Mouse (Mus musculus) kidney, adult 11 months (tissue): ENCODE measurements around the gene Cldn4.
"Not testable (repeated sequence)": the region's sequence is repeated elsewhere in the genome, so short reads cannot be mapped to it uniquely, and the experiment has no call there.

Experiments
- DNase-seq: peaks from one replicate; pipeline ENCODE4 v3.0.0; 2022

The Cldn4 gene

GRCm38 (mm10) chr5:134963546-134963945 is 16.8 kb upstream of the Cldn4 start:
- DNase-seq: no peak

GRCm38 (mm10) chr5:134961519-134961918 is 14.8 kb upstream of the Cldn4 start:
- no peak for DNase-seq

GRCm38 (mm10) chr5:134960430-134960829 is 13.7 kb upstream of the Cldn4 start:
- DNase-seq: no peak

- DNase-seq: no peak
Measured at GRCm38 (mm10) chr5:134959114-134959513, 12.4 kb upstream of the Cldn4 start.

- no peak for DNase-seq
Measured at GRCm38 (mm10) chr5:134955491-134955890, 8.8 kb upstream of the Cldn4 start.

- DNase-seq: no peak
Measured at GRCm38 (mm10) chr5:134951053-134951884, 4.5 kb upstream of the Cldn4 start.

- no peak for DNase-seq
Measured at GRCm38 (mm10) chr5:134948085-134948439, 1.3 kb upstream of the Cldn4 start.

- no peak for DNase-seq
Measured at GRCm38 (mm10) chr5:134947420-134948084, 818 bp upstream of the Cldn4 start.

GRCm38 (mm10) chr5:134946063-134946856 is 474 bp downstream of the Cldn4 start:
- no peak for DNase-seq

GRCm38 (mm10) chr5:134945266-134945959 is 1.3 kb downstream of the Cldn4 start:
- no peak for DNase-seq

- DNase-seq: no peak
Measured at GRCm38 (mm10) chr5:134944179-134944578, 2.6 kb downstream of the Cldn4 start.

GRCm38 (mm10) chr5:134942740-134943139 is 4.0 kb downstream of the Cldn4 start:
- DNase-seq: no peak

- DNase-seq: no peak
Measured at GRCm38 (mm10) chr5:134941472-134942209, 5.1 kb downstream of the Cldn4 start.

GRCm38 (mm10) chr5:134939554-134939953 is 7.2 kb downstream of the Cldn4 start:
- DNase-seq: not testable (repeated sequence)

GRCm38 (mm10) chr5:134939069-134939468 is 7.7 kb downstream of the Cldn4 start:
- no peak for DNase-seq

- no peak for DNase-seq
Measured at GRCm38 (mm10) chr5:134936626-134937185, 10.0 kb downstream of the Cldn4 start.

- no peak for DNase-seq
Measured at GRCm38 (mm10) chr5:134936051-134936450, 10.7 kb downstream of the Cldn4 start.

- no peak for DNase-seq
Measured at GRCm38 (mm10) chr5:134934666-134935065, 12.1 kb downstream of the Cldn4 start.

- DNase-seq: not testable (repeated sequence)
Measured at GRCm38 (mm10) chr5:134933686-134934085, 13.0 kb downstream of the Cldn4 start.

- no peak for DNase-seq
Measured at GRCm38 (mm10) chr5:134933281-134933680, 13.5 kb downstream of the Cldn4 start.

- DNase-seq: peak; percentile 65
Measured at GRCm38 (mm10) chr5:134932903-134933276, 13.8 kb downstream of the Cldn4 start.
